Mouse (Mus musculus) intestine, postnatal 0 days (tissue): ENCODE measurements around the gene Ppp2r3d. TPM values are rescaled to one million over a fixed set of nuclear protein-coding genes. Genes with fewer than 3 reads are reported as not detected.
A peak's percentile ranks its signal among the peaks of the same experiment; 100 is the strongest.

Experiments used
- ATAC-seq: fragments of 200-750 bp; cut with Nextera tagmentation; 2 replicates; pipeline ENCODE4 v1.8.0; 2017; ENCODE audit warnings: mild to moderate bottlenecking, moderate TSS enrichment, moderate library complexity
- H3K27ac ChIP-seq: fragments of 300-500 bp; sonication (generic); 2 replicates; pipeline ENCODE4 v1.5.1; 2014; ENCODE audit warnings: mild to moderate bottlenecking, low read depth, low read length, moderate library complexity
- H3K27me3 ChIP-seq: fragments of 300-500 bp; sonication (generic); replicated peaks from 2 replicates; pipeline ENCODE4 v1.6.1; 2014; ENCODE audit warnings: low read length, mixed read lengths; ENCODE audit not compliant: control insufficient read depth, insufficient read depth
- H3K36me3 ChIP-seq: fragments of 300-500 bp; sonication (generic); 2 replicates; pipeline ENCODE4 v1.6.1; 2014; ENCODE audit warnings: mild to moderate bottlenecking, moderate library complexity; ENCODE audit not compliant: control insufficient read depth, insufficient read depth
- H3K4me1 ChIP-seq: fragments of 300-500 bp; sonication (generic); replicated peaks from 2 replicates; pipeline ENCODE4 v1.6.1; 2014; ENCODE audit warnings: antibody characterized with exemption, low read length, mixed read lengths; ENCODE audit not compliant: control insufficient read depth, insufficient read depth
- H3K4me2 ChIP-seq: fragments of 300-500 bp; sonication (generic); replicated peaks from 2 replicates; pipeline ENCODE4 v1.6.1; 2014; ENCODE audit warnings: low read depth, mild to moderate bottlenecking, moderate library complexity
- H3K4me3 ChIP-seq: fragments of 300-500 bp; sonication (generic); 2 replicates; pipeline ENCODE4 v1.5.1; 2014; ENCODE audit warnings: low read depth, low read length
- H3K9ac ChIP-seq: fragments of 300-500 bp; sonication (generic); 2 replicates; pipeline ENCODE4 v1.6.1; 2014; ENCODE audit warnings: mild to moderate bottlenecking, low read depth, low read length
- H3K9me3 ChIP-seq: fragments of 300-500 bp; sonication (generic); 2 replicates; pipeline ENCODE4 v1.6.1; 2016; ENCODE audit warnings: mixed run types; ENCODE audit not compliant: control insufficient read depth
- CTCF ChIP-seq: sonication (generic); IDR thresholded peaks from 2 replicates; pipeline ENCODE4 v1.5.1; 2016; ENCODE audit warnings: low read depth, mild to moderate bottlenecking, control low read depth, antibody characterized with exemption, moderate library complexity
- WGBS: fragments of 180-500 bp; shearing (Covaris S2); extraction: QIAGEN DNeasy Blood & Tissue Kit; methylation state at CpG from one replicate; pipeline ENCODE4 v1.1.7; 2014; 5-methylcytosine and 5-hydroxymethylcytosine counted together
- polyA plus RNA-seq: library from polyadenylated mRNA; unstranded; fragments of >200 nt; fragmentation: Nextera tagmentation; extraction: Ambion mirVana; gene quantifications from 2 replicates; pipeline ENCODE4 v1.2.1, GENCODE M21; 2015

The Ppp2r3d gene
- polyA plus RNA-seq, 1 experiment from 2014 or later, result 93.5 TPM

DNA sequence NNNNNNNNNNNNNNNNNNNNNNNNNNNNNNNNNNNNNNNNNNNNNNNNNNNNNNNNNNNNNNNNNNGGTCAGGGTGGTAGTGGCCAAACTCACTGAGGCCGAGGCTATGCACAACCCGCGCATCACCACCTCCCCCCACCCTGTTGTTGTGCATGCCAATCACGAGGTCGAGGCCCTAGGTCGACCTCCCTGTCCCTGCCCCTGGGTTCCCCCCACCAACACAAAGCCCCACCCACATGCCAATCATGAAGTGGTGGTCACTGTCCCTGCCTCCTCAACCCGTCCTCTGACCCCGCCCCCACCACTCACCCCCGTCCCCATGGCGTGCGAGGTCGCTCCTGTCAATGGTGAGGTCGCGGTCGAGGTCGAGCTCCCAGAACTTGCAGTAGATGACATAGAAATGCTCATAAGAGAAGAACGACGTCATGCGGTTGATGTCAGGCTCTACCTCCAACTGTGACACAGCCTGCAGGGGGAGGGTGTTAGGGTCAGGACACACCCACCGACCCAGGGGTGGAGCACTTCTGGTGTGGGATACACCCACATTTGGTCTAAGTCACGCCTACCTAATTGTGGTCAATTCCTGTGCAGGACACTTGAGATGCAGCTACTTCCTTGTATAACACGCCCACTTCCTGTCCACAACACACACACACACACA, 37.9 kb downstream of the Ppp2r3d start:
- WGBS, result 98% methylated on average over 22 of the region's 22 CpGs
- Histone ChIP-seq H3K27me3 (no peaks in the 10 kb centered on the region), H3K4me3 (no peak overlapping the region), H3K4me1 (no peaks in the 10 kb centered on the region), H3K27ac (no peak overlapping the region), H3K4me2 (no peak overlapping the region), H3K9me3 (peaks cover 16% of the 10 kb centered on the region), H3K36me3 (peaks cover 36% of the 10 kb centered on the region), H3K9ac (no peak overlapping the region)
- ATAC-seq, result peak; percentile 12
- no peak for TF ChIP-seq CTCF

GRCm38 (mm10) chr9:124425411-124425885, 51.2 kb downstream of the Ppp2r3d start:
- H3K4me2 ChIP-seq, result peak overlapping the region; percentile 80
- peak overlapping the region; percentile 62 for H3K4me3 ChIP-seq
- H3K9me3 ChIP-seq, result no peaks in the 10 kb centered on the region
- H3K4me1 ChIP-seq, result no peaks in the 10 kb centered on the region
- TF ChIP-seq CTCF, result no peak
- ATAC-seq, result peak; percentile 15
- under 1% methylated on average over 41 of the region's 47 CpGs for WGBS
- peak overlapping the region; percentile 66 for H3K9ac ChIP-seq
- peak overlapping the region; percentile 99 for H3K27ac ChIP-seq
- no peaks in the 10 kb centered on the region for H3K27me3 ChIP-seq
- H3K36me3 ChIP-seq, result no peaks in the 10 kb centered on the region

DNA sequence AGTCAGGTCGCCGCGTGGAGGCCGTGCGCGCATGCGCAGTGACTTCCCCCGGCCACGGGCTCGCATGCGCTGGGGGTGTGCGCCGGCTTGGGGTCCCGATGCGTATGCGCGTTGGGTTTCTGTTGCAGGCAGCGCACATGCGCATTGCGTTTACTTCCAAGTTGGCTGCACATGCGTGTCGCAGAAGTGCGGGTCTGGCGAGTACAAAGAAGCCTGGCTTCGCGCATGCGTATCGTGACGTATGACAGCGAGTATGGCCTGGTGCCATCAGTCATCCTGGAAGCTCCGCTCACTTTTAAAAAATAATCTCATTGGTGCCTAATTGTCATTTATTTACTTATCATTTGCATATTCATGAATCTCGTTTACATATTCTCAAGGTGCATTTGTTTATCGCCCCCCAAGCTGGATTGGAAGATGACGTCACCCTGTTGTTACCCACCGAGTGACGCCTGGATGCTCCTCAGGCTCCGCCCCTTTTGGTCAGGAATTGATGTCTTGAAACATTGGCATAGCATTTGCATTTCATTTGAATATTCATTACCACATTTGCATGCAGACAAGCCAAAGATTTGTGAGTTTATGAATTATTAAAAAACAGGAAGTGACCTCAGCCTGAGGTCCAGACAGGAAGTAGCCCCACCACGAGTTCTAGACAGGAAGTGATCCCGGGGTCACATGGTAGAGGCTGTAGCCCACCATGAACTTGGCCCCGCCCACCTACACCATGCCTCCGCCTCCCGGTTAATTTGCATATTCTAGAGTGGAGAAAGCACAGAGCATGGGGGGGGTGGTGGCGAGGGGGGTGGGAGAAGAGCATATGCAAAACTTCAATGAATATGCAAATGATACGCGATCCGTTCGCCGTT, 51.9 kb downstream of the Ppp2r3d start:
- Histone ChIP-seq H3K4me3 (peak overlapping the region; percentile 62), H3K4me1 (no peaks in the 10 kb centered on the region), H3K36me3 (no peaks in the 10 kb centered on the region), H3K4me2 (peak overlapping the region; percentile 80), H3K9me3 (no peaks in the 10 kb centered on the region), H3K27me3 (no peaks in the 10 kb centered on the region), H3K27ac (peak overlapping the region; percentile 99), H3K9ac (peak overlapping the region; percentile 75)
- under 1% methylated on average over 48 of the region's 48 CpGs for WGBS
- peak; percentile 42 for ATAC-seq
- TF ChIP-seq CTCF, result 0 out of 2 replicates have a peak, but pooled peaks have one; percentile 9

DNA sequence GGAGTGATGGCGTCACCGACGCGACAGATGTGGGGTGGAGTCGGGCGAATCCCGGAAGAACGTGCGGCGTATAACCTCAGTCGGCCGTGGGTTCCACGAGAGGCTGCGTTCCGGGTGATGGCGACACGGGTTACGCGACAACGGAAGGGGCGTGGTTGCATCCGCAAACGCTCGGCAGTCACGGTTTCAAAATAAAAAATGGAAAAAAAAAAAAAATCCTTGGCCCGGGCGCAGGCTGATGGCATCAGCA, 52.5 kb downstream of the Ppp2r3d start:
- Histone ChIP-seq H3K36me3 (no peaks in the 10 kb centered on the region), H3K4me2 (peak overlapping the region; percentile 80), H3K4me3 (peak overlapping the region; percentile 62), H3K9me3 (no peaks in the 10 kb centered on the region), H3K27ac (peak overlapping the region; percentile 99), H3K27me3 (no peaks in the 10 kb centered on the region), H3K9ac (peak overlapping the region; percentile 75), H3K4me1 (no peaks in the 10 kb centered on the region)
- no peak for ATAC-seq
- TF ChIP-seq CTCF, result no peak
- WGBS, result under 1% methylated on average over 27 of the region's 27 CpGs

- H3K4me1 ChIP-seq, result no peaks in the 10 kb centered on the region
- no peaks in the 10 kb centered on the region for H3K36me3 ChIP-seq
- peak overlapping the region; percentile 99 for H3K27ac ChIP-seq
- peak; percentile 70 for ATAC-seq
- peak overlapping the region; percentile 75 for H3K9ac ChIP-seq
- no peaks in the 10 kb centered on the region for H3K27me3 ChIP-seq
- peak overlapping the region; percentile 62 for H3K4me3 ChIP-seq
- WGBS, result under 1% methylated on average over 74 of the region's 74 CpGs
- no peak for TF ChIP-seq CTCF
- peak overlapping the region; percentile 80 for H3K4me2 ChIP-seq
- no peaks in the 10 kb centered on the region for H3K9me3 ChIP-seq
Measured at GRCm38 (mm10) chr9:124423552-124424291, 53.0 kb downstream of the Ppp2r3d start.

DNA sequence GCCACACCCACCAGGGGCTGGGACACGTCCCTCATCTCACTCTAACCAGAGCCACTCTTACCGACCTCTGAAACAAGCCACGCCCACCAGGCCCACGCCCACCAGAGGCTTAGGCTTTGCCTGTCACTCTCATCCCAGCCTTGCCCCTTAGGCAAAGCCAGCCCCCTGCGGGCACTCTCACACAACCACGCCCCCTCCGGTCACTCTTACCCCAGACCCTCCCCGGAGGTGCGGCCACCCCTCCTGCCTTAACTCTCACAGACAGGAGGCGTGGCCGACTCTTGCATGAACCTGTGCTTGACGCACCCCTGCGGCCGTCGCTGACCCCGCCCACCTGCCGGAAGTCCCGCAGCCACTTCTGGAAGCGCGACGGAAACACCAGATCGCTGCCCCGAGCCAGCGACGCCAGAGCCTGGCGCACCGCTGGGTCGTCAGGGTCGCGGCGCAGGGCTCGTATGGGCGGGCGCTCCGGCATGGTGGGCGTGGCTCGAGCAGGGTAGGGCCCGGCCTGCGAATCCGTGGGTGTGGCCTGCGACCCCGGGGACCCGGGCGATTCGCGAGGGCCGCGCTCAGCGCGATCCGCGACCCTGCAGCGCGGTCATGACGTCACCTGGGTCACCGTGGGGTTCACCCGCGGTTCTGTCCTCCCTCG, 53.7 kb downstream of the Ppp2r3d start:
- peak overlapping the region; percentile 75 for H3K9ac ChIP-seq
- peak; percentile 57 for TF ChIP-seq CTCF
- under 1% methylated on average over 53 of the region's 59 CpGs for WGBS

More for the DNA sequence above, 53.7 kb downstream of the Ppp2r3d start:
- H3K9me3 ChIP-seq, result no peaks in the 10 kb centered on the region
- H3K4me3 ChIP-seq, result peak overlapping the region; percentile 62
- ATAC-seq, result peak; percentile 69
- no peaks in the 10 kb centered on the region for H3K36me3 ChIP-seq
- no peaks in the 10 kb centered on the region for H3K4me1 ChIP-seq
- H3K27me3 ChIP-seq, result no peaks in the 10 kb centered on the region
- H3K4me2 ChIP-seq, result peak overlapping the region; percentile 80
- peak overlapping the region; percentile 99 for H3K27ac ChIP-seq
